In the genomic region with DNA sequence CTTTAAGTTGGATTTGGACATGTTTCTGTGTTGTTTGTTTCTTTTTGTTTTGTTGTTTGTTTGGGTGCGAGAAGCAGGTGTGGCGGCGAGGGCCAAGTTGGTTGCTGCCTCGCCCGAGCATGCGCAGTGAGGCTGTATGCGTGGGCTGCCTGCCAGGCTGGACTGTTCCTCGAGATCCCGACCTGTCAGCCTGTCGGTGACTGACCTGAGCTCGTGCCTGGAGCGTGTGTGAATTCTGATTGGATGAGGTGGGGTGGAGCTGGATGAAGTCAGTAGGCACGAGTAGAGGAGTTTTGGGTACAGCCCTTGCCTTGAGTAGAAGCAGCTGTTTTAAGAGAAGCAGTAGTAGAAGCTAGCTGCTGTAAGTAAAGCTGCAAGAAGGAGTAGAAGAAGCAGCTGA, we compare ENCODE assay signal across 4 mouse cellular contexts.
"Had no signal": no experiment of that assay in that cellular context is flagged by ENCODE, and none has a peak within 500 bp of the region (broad histone marks: within the 10 kb centered on the region; RNA-seq: fewer than 3 reads in every experiment).

No protein-coding gene starts in this region.

- DNase-seq: liver, embryonic 13.5 days; liver, postnatal 0 days; right cerebral cortex, adult 18-20 months; right cerebral cortex, postnatal 25 days had no signal
